Mouse (Mus musculus) v-Abl transformed pro-B cells (cell line): Measurements from ENCODE around the gene Ankrd6.

Experiments
- in situ Hi-C, 2 experiments: fragments of 400-800 bp; cut with MboI; formaldehyde crosslinking; loops; one replicate each; pipeline ENCODE4 v1.15.1; 2025; ENCODE audit not compliant: unreplicated experiment in 2 of 2

Gene Ankrd6

GRCm38 (mm10) chr4:32799966-32800576 lies 150.6 kb downstream of the Ankrd6 start, which contains the start of gene Lyrm2:
Gene Lyrm2, plus strand, starts transcription at chr4:32800253.
- in situ Hi-C loops: no loop called here

DNA sequence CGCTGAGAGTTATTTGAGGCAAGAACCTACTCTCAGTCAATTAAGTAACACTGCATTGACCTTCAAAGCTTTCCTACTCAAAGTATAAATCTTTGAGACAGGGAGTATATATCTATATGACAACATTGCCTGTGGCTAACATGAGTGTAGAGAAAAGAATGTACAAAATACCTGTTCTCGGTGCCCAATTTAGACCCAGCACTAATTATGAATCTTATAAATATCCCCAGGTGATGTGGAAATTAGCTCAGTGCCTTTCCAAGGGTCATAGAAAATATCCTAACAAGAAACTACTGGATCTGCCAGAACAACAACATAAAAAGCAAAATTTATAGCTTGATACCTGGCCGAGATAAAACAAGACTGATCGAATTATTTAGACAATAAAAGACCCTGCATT lies 151.7 kb downstream of the Ankrd6 start:
- in situ Hi-C loops: no loop called here

- in situ Hi-C loops: no loop called here
Observed at GRCm38 (mm10) chr4:32789020-32789419, 161.6 kb downstream of the Ankrd6 start.

GRCm38 (mm10) chr4:32787110-32787509 lies 163.5 kb downstream of the Ankrd6 start:
- in situ Hi-C loops: no loop called here

DNA sequence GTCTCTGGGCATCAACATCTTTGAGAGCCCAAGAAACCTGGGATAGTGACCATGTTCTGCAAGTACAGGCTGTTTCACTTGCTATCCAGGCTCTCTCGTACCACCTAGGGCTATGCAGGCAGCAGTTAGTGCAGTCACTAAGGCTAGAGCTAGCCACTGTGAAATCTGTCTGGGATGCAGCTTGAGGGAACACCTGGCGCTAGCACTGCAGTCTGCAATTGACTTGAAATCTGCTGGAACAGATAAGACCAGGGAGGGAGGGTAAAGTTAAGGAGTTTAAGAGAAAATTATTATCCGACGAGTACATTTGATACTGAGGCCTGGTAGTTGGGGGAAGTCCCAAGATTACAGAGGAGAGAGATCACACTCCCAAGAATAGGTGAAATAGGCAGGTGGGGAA lies 170.6 kb downstream of the Ankrd6 start:
- in situ Hi-C loops: no loop called here

DNA sequence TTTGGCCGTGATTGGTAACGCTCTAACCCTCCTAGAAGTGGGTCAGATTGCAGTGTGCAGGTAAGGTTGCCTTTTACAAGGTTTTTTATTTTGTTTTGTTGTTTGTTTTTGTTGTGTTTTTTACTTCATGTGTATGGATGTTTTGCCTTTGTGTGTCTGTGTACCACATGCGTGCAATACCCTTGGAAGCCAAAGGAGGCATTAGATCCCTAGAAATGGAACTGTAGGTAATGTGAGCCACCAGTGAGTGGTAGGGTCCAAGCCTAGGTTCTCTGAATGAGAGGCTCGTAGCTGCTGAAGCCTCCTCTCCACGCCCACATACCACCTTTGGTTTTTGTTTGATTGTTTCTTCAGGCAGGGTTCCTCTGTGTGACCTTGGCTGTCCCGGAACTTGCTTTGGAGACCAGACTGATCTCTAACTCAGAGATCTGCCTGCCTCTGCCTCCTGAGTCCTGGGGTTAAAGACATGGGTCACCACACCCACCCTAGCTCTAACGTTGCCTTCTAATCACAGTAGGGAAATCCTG lies 180.3 kb downstream of the Ankrd6 start:
- in situ Hi-C loops: no loop called here

DNA sequence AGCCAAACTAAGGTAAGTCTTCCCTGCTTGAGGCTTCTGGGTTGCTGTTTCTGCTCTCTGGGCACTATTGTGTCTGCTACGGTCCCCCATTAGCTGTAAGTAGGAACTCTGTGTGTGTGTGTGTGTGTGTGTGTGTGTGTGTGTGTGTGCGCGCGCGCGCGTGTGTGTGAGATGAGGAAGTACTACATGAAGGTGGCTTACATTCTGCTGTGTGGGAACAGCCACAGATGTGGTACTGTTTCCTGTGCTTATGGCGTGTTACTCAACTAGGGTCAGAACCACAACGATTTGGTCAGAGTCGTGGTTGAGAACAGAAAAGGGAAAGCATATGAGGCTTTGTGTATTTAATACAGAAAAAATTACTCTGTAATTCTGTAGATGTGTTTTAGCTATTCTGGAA lies 182.6 kb downstream of the Ankrd6 start:
- in situ Hi-C loops: no loop called here

DNA sequence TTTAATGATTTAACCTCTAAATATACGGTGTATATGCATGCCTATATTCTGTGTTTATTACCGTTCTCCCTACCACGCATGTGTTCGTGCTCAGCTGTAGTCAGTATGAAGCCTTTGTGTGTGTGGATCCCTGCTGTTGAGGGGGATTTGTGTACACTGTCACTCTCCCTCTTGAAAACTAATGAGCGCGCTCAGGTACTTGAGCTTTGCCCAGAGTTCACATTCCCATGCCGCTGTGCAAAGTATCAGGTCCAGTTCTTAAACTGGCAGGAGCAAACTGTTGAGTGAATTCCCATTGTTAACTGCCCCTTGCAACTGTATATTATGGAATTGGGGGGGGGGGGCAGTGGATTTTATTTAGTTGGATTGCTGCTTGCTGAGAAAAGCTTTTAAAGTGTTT lies 183.2 kb downstream of the Ankrd6 start:
- in situ Hi-C loops: no loop called here

DNA sequence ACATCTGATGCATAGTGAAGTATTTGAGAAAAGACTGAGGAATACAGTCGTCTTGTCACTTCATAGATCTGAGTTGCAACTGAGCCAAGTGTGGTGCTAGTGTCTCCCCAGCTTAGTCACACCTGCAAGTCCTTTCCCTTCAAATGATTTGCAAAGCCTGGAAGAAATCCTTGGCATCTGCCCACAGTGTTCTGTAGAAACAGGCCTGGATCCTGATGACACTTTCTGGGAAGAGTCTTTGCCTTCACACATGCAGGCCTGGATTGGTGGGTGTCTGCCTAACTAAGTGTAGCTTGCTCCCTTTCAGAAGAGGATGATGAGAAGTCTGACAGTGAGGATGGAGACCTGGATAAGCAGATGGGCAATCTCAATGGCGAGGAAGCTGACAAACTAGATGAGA lies 193.2 kb downstream of the Ankrd6 start:
- in situ Hi-C loops: no loop called here
